Mouse (Mus musculus): ENCODE data around the gene Rnf141. TPM values are rescaled to one million over a fixed set of nuclear protein-coding genes. Genes with fewer than 3 reads are reported as not detected.
A peak's percentile ranks its signal among the peaks of the same experiment; 100 is the strongest.

Rnf141 gene
- total RNA-seq (2021), result 10 to 100 TPM; 31.9 to 41.0 TPM

DNA sequence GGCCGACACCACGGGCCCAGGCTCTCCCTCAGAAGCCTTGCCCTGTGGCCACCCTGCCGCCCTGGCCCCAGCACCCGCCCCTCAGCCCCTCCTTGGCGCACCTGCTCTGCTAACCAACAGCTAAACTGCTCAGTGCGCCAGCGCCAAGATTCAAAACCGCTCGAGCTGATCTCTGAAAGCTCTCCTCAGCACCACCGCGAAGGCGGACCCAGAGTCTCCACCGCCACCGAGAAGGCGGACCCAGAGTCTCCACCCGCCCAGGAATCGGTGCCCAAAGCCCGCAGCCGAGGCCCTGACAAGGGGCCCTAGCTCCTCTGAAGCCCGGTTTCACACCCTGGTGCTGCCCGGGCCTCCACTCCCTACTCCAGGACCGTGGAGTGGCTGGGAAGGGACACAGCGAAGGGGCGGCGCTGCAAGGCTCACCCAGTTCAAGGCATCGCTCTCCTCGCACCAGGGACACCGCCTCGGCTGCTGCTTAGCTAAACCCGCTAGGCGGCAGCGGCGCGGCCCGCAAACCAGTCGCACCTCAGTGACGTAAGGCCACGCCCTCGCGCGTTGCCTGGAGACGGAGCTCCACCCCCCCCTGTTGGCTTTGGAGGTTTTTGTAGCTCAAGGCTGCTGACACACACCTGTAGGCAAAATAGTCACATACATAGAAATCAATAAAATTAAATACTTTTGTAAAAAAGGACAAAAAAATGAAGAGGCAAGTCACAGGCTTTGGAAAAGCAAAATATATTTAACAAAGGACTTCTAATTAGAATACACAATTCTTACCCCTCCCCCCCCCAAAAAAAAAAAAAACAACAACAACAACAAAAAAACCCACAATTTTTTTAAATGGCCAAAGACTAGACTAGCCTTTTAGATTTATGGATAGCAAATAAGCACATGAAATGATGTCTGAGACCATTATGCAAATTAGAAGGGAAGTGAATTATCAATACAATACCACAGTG, at the start of gene Rnf141:
Rnf141 (minus strand) TSS at position 542 of the 959 bp plus-strand sequence.
- peak; percentile 82 for DNase-seq (ENCODE audit: low spot score)
- intact Hi-C loops (cut with DNase I), result no loop called here

GRCm38 (mm10) chr7:110891501-110891986, 47.3 kb upstream of the Rnf141 start:
- peak; percentile 53 for DNase-seq (ENCODE audit: low spot score)
- intact Hi-C loops (cut with DNase I), result loop anchor here (5.0 kb wide), 1 partner anchor 41 kb away; no protein-coding TSS in a partner anchor

DNA sequence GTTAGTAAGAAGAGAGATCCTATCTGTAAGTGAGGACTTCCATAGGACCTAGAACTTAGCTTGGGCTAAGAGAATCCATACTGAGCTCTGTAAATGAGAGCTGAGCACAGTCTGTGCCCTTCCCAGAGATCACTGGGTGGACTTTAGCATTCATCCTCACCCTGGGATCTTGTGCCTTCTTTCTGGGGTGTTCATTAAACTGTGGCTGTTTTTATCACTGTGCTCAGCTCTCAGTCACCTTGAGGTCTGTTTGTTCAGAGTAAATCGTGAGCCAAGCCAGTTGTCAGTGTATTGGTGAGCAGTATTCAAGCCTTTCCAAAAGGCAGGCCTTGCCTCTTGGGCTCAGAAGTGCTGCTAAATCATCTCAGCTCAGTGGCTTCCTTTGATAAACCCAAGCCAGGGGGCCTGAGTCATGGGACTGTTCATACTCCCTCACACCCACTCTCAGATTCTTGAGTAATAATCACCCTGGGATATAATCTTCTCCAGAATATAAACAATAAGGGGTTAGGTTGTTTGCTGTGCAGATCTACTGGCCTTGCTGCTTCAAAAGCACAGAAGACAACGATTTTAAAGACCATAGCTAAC, 37.6 kb upstream of the Rnf141 start:
- intact Hi-C loops (cut with DNase I), result no loop called here
- DNase-seq (ENCODE audit: low spot score), result no peak

GRCm38 (mm10) chr7:110878028-110878427, 33.8 kb upstream of the Rnf141 start:
- no peak for DNase-seq (ENCODE audit: low spot score)
- intact Hi-C loops (cut with DNase I), result no loop called here

GRCm38 (mm10) chr7:110876965-110877364, 32.7 kb upstream of the Rnf141 start:
- intact Hi-C loops (cut with DNase I), result no loop called here
- no peak for DNase-seq (ENCODE audit: low spot score)

GRCm38 (mm10) chr7:110868807-110869206, 24.6 kb upstream of the Rnf141 start:
- no peak for DNase-seq (ENCODE audit: low spot score)
- intact Hi-C loops (cut with DNase I), result no loop called here

DNA sequence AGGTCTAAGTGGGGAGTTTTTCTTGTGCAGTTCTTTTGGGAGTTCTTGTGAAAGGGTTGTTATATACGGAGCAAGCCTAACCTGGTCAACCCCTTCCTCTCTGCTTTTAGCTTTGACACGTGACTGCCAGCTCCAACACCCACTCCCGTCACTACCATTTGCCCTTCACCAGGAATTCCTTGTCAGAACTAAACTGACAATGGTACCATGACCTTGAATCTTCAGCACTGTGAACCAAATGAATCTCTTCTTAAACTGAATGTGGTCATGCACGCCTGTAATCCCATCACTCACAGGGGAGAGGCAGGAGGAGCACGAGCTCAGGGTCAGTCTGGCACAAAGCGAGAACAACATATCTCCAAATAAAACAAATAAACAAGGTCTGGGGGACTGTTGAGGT, 22.9 kb upstream of the Rnf141 start:
- intact Hi-C loops (cut with DNase I), result no loop called here
- DNase-seq (ENCODE audit: low spot score), result no peak

DNA sequence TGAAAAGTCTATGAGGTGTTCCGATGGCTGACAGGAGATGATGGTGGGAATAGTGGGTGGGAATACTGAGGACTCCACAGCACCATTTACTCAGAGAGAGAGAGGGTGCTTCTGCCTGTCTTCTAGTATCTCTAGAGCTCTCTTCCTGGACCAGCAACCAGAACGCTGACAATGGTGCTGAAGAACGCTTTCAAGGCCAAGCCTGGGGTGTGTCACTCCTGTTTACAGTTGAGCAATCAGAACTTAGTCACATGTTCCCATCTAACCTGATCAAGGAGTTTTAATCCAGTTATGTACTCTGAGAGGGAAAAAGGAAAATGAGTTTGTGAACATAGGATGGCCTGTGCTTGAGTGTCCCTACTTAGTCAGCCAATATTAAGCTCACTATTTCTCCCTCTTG, 21.8 kb upstream of the Rnf141 start:
- DNase-seq (ENCODE audit: low spot score), result no peak
- intact Hi-C loops (cut with DNase I), result no loop called here

- intact Hi-C loops (cut with DNase I), result no loop called here
- DNase-seq (ENCODE audit: low spot score), result no peak
Observed at GRCm38 (mm10) chr7:110865570-110865969, 21.3 kb upstream of the Rnf141 start.

DNA sequence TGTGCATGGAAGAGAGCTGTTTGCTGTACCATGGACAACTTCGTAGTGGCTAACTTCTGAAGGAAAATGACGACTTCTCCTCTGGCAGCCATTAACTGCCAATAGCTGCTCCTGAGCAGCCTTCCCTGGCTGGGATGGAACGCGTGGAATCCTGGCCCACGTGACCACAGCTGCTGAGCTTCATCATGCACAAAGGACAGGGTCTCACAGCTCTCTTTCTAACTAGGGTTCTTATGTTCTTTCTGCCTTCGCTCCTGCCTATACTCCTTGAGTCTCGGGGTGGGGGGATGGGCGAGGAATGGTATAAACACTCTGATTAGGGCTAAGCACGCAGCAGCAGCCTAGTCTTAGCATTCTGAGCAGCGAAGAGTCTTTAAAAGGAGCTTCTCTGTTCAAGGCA, 20.8 kb upstream of the Rnf141 start:
- no peak for DNase-seq (ENCODE audit: low spot score)
- intact Hi-C loops (cut with DNase I), result no loop called here

DNA sequence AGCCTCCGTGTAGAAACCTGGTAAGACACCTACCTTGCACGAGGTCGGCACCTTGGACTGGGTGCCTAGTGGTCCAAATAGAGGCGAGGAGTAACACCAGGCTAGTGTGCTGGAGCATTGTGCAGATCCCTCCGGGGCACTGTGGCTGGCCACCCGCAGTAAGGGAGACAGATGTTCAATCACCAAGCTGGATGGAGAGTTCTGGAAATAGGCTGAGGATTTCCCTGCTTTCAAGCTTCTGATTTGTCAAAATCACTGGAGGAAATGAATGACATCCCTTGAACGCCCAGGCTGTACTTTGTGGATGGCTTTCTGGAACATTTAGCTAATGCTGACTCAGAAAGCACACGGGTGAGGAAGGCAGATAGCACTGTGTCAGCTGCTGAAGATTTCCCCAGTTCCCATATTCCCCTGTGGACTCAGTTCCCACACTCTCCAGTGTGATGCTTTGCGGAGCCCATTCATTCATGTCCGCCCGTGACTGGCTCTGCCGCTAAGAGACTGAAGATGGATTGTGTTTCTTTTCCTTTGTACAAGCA, 18.6 kb upstream of the Rnf141 start, which contains the start of gene Lyve1:
Lyve1 (minus strand) TSS at position 489 of the 539 bp plus-strand sequence.
- intact Hi-C loops (cut with DNase I), result no loop called here
- DNase-seq (ENCODE audit: low spot score), result peak; percentile 16

DNA sequence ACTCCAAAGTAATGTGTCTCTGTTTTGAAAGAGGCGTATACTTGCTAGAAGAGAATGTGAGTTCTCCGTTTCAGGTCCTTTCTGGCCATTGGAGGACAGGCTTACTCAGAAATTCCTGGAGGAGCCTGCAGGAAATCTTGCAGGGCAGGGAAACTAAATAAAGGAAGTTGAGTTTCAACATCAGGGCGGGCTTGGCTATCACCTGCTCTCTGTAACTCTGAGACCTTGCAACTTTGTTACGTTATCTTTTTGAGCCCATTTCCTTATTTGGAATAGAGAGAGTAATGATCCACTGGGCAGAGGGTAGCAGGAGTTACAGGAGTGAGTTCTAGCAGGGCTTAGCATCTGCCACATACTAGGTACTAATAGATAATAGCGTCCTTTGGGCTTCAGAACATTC, 15.9 kb upstream of the Rnf141 start:
- no peak for DNase-seq (ENCODE audit: low spot score)
- intact Hi-C loops (cut with DNase I), result no loop called here

GRCm38 (mm10) chr7:110855604-110856003, 11.3 kb upstream of the Rnf141 start:
- DNase-seq (ENCODE audit: low spot score), result no peak
- intact Hi-C loops (cut with DNase I), result no loop called here

- no peak for DNase-seq (ENCODE audit: low spot score)
- intact Hi-C loops (cut with DNase I), result no loop called here
Observed at GRCm38 (mm10) chr7:110854927-110855546, 10.8 kb upstream of the Rnf141 start.

GRCm38 (mm10) chr7:110854519-110854918, 10.3 kb upstream of the Rnf141 start:
- intact Hi-C loops (cut with DNase I), result no loop called here

DNA sequence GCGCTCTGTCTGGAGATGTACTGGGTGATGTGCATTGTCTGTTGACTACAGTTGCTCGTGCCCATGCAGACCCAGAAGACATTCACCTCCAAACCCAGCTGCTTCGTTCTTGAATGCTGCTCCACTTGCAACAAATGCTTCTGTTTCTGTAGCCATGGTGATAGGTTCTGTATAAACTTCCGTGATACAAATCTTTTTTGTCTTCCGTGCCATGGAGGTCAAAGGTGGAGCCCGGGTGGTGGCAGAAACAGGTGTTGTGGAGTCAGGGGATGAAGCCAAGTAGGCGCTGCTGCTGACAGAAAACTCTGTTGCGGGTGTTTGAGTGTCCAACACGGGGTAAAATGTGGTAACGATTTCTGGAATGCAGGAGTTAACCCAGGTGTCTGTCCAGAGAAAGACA, 9.4 kb upstream of the Rnf141 start:
- intact Hi-C loops (cut with DNase I), result no loop called here
- DNase-seq (ENCODE audit: low spot score), result no peak

More at GRCm38 (mm10) chr7:110854519-110854918, 10.3 kb upstream of the Rnf141 start:
- no peak for DNase-seq (ENCODE audit: low spot score)

DNA sequence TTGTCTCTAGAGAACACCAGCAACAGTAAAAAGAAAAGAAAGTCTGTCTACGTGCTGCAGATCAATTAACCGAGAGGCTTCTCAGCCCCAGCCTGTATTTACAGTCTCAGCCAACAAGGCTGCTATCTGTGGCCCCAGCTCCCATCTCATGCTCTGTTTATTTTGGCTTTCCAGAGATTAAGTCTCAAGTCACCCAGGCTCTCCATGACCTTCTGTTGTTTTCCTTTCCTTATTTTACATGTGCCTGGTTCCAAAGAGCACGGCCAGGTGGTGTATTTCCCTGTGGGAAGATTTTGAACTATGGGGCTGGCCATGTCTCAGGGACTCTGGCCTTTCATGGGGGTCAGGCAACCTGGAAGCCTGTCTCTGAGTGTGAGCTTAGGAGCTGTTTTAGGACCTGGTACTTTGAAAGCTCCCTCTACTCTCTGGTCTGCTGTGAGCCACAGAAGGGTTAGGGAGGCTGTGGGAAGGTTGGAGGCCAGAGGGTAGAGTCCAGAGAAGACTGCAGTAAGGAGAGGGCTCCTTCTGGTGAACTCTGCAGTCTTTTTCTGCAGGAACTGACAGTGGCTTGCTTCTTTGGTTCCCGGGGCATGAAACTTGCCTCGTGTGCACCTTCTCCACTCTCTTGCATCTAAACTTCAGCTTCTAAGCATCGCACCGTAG, 7.4 kb upstream of the Rnf141 start:
- DNase-seq (ENCODE audit: low spot score), result no peak

DNA sequence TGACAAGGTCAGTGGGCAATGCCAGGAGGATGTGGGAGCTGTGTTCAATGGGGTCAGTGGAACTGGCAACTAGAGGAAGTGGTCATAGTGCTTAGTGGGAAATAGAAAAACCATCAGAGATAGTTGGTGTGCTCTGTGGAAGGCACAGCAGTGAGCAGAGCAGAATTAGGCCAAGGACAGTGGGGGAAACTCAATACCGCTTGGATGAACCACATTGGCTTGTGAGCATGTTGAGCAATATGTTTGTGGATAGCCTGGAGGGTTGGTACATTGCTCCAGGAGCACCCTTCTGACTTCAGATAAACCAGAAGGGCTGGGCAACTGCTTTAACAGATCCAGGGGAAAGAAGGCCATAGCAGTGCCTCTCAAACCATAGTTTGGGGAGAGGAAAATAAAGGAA, 4.1 kb upstream of the Rnf141 start:
- intact Hi-C loops (cut with DNase I), result no loop called here
- no peak for DNase-seq (ENCODE audit: low spot score)

More for the DNA sequence above, 7.4 kb upstream of the Rnf141 start:
- intact Hi-C loops (cut with DNase I), result no loop called here

- no peak for DNase-seq (ENCODE audit: low spot score)
- intact Hi-C loops (cut with DNase I), result no loop called here
Observed at GRCm38 (mm10) chr7:110847321-110847720, 3.1 kb upstream of the Rnf141 start.

DNA sequence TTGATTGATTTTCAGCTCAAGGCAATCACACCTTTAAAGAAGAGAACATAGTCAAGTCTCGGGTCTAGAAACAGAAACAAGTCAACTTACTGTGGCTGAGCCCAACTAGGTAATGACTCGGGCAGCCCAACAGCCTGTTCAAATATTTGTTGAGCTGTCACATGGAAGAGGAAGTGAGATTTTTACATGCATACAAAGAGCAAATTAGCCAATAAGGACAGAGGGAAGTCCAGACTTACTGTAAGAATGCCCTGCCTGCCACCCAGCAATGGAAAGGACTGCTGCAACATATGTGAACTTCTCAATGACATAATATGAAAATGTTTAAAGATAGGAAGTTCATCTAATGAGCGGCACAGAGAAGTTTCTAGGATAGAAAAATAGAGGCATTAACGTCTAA, 3.9 kb downstream of the Rnf141 start:
- DNase-seq (ENCODE audit: low spot score), result no peak
- intact Hi-C loops (cut with DNase I), result no loop called here

Measured in heart, postnatal 25 days (tissue).